Mouse (Mus musculus) brain, embryonic 14.5 days (tissue): Measurements from ENCODE around the gene Egfl7.

Experiments
- CTCF ChIP-seq: fragments of 200-500 bp; IDR thresholded peaks from 2 replicates; pipeline ENCODE4 v1.5.1; 2012; ENCODE audit warnings: inconsistent platforms, mild to moderate bottlenecking, moderate library complexity, borderline replicate concordance; ENCODE audit not compliant: insufficient read depth, insufficient read length; ENCODE audit errors: extremely low read depth
- POLR2A ChIP-seq: fragments of 200-500 bp; IDR thresholded peaks from 2 replicates; pipeline ENCODE4 v1.6.1; 2012; ENCODE audit warnings: mild to moderate bottlenecking, inconsistent platforms, borderline replicate concordance; ENCODE audit not compliant: poor library complexity, insufficient read depth, insufficient read length, severe bottlenecking; ENCODE audit errors: extremely low read depth

DNA sequence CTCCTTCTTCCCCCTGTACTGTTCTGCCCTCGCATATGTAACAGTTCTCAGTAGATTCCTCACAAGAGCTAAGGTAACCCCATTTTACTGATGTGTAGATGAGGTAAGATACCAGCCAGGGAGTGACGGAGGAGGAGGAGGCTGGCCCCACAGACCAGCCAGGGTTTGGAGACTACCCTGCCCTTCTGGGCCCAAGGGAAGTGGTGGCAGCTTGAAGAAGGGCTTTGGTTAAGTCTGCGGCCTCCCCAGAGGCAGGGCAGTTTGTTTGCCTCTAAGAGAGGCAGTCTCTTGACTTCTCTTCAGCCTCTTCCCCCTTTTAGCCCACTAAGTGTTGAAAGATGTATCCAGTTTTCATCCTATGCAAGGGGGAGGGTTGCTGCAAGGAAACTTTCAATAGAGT is 26.8 kb downstream of the Egfl7 start:
- TF ChIP-seq POLR2A, result no peak
- TF ChIP-seq CTCF, result no peak
